Mouse (Mus musculus): ENCODE measurements around the gene Ppdpf.
A peak's percentile ranks its signal among the peaks of the same experiment; 100 is the strongest.

GRCm38 (mm10) chr2:181186635-181187034 lies 412 bp upstream of the Ppdpf start:
- TF ChIP-seq POLR2A (IDR thresholded peaks at IDR 0.05; ENCODE audit: insufficient read depth, low read depth, low read length) (no peak), CTCF (IDR thresholded peaks at IDR 0.05) (peak; percentile 98)

All from heart, adult 2 months (tissue).